Mouse (Mus musculus) lung, embryonic 15.5 days (tissue): ENCODE results near the gene Galnt9. TPM values are rescaled to one million over a fixed set of nuclear protein-coding genes. Genes with fewer than 3 reads are reported as not detected.

Experiments
- ATAC-seq: fragments of 200-750 bp; cut with Nextera tagmentation; 2 replicates; pipeline ENCODE4 v1.8.0; 2017; ENCODE audit warnings: moderate number of reproducible peaks, borderline replicate concordance; ENCODE audit not compliant: low FRiP score, low TSS enrichment; ENCODE audit errors: extremely low read depth
- H3K27ac ChIP-seq: fragments of 300-500 bp; sonication (generic); 2 replicates; pipeline ENCODE4 v1.5.1; 2015; ENCODE audit warnings: moderate library complexity, mild to moderate bottlenecking, inconsistent platforms
- H3K27me3 ChIP-seq: fragments of 300-500 bp; sonication (generic); 2 replicates; pipeline ENCODE4 v1.6.1; 2015; ENCODE audit warnings: inconsistent platforms
- H3K36me3 ChIP-seq: fragments of 300-500 bp; sonication (generic); 2 replicates; pipeline ENCODE4 v1.6.1; 2015; ENCODE audit warnings: inconsistent platforms
- H3K4me1 ChIP-seq: fragments of 300-500 bp; sonication (generic); 2 replicates; pipeline ENCODE4 v1.6.1; 2015; ENCODE audit warnings: inconsistent platforms
- H3K4me2 ChIP-seq: fragments of 300-500 bp; sonication (generic); 2 replicates; pipeline ENCODE4 v1.6.1; 2015; ENCODE audit warnings: inconsistent platforms, mild to moderate bottlenecking, moderate library complexity
- H3K4me3 ChIP-seq: fragments of 300-500 bp; sonication (generic); 2 replicates; pipeline ENCODE4 v1.5.1; 2015; ENCODE audit warnings: mild to moderate bottlenecking, inconsistent platforms
- H3K9ac ChIP-seq: fragments of 300-500 bp; sonication (generic); 2 replicates; pipeline ENCODE4 v1.6.1; 2015; ENCODE audit warnings: inconsistent platforms
- H3K9me3 ChIP-seq: fragments of 300-500 bp; sonication (generic); 2 replicates; pipeline ENCODE4 v1.6.1; 2016; ENCODE audit warnings: inconsistent platforms
- WGBS: fragments of 180-500 bp; shearing (Covaris S2); methylation state at CpG from one replicate; pipeline ENCODE4 v1.1.7; 2015; 5-methylcytosine and 5-hydroxymethylcytosine counted together
- polyA plus RNA-seq: library from polyadenylated mRNA; unstranded; fragments of >200 nt; fragmentation: Nextera tagmentation; extraction: Ambion mirVana; gene quantifications from 2 replicates; pipeline ENCODE4 v1.2.1, GENCODE M21; 2015

Galnt9 gene
- polyA plus RNA-seq, 1 experiment from 2014 or later = 0.25 TPM

GRCm38 (mm10) chr5:110559679-110560078 lies 15.5 kb downstream of the Galnt9 start:
- H3K27ac ChIP-seq = no peak overlapping the region
- H3K9me3 ChIP-seq = no peaks in the 10 kb centered on the region
- no peak for ATAC-seq
- H3K4me3 ChIP-seq = no peak overlapping the region
- WGBS = 80% methylated on average over 8 of the region's 8 CpGs
- no peak overlapping the region for H3K4me2 ChIP-seq
- no peak overlapping the region for H3K9ac ChIP-seq
- H3K4me1 ChIP-seq = no peaks in the 10 kb centered on the region
- no peaks in the 10 kb centered on the region for H3K27me3 ChIP-seq
- H3K36me3 ChIP-seq = no peaks in the 10 kb centered on the region

GRCm38 (mm10) chr5:110562741-110563326 lies 18.7 kb downstream of the Galnt9 start:
- 73% methylated on average over 16 of the region's 16 CpGs for WGBS
- no peak overlapping the region for H3K4me2 ChIP-seq
- no peaks in the 10 kb centered on the region for H3K27me3 ChIP-seq
- no peaks in the 10 kb centered on the region for H3K36me3 ChIP-seq
- no peak overlapping the region for H3K4me3 ChIP-seq
- H3K9ac ChIP-seq = no peak overlapping the region
- no peaks in the 10 kb centered on the region for H3K4me1 ChIP-seq
- H3K27ac ChIP-seq = no peak overlapping the region
- no peak for ATAC-seq
- no peaks in the 10 kb centered on the region for H3K9me3 ChIP-seq

DNA sequence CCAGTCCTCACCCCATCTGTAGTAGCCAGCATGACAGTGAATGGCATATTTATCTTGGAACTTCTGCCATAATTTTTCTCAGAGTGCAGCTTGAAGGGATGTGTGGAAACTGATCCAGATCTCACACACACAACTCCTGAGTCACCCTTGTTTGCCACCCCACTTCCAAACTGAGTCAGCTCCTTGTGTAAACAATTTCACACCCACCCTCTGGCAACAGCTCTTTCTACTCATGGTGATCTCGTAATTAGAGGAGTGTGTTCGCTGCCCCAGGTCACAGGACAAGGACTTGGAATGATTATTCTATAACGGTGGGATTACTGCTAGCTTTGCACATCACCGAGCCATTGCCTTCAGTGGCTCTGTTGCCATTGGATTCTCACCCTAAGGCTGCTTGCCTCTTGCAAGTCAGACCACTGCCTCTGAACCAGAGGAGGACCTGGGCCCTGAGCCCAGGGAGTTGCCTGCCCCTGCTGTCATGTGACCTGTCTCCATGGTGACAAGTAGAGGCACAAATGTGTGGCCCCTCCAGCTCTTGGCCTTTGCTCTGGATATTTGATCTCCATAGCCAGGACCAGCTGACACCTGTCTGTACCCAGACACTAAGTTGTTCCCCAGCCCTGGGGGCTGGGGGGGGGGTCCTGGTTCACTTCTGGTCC lies 21.0 kb downstream of the Galnt9 start:
- Histone ChIP-seq H3K4me1 (no peaks in the 10 kb centered on the region), H3K4me3 (no peak overlapping the region), H3K27ac (no peak overlapping the region), H3K9me3 (no peaks in the 10 kb centered on the region), H3K9ac (no peak overlapping the region), H3K36me3 (no peaks in the 10 kb centered on the region), H3K27me3 (no peaks in the 10 kb centered on the region), H3K4me2 (no peak overlapping the region)
- WGBS = 20% methylated on average over 4 of the region's 4 CpGs
- no peak for ATAC-seq

DNA sequence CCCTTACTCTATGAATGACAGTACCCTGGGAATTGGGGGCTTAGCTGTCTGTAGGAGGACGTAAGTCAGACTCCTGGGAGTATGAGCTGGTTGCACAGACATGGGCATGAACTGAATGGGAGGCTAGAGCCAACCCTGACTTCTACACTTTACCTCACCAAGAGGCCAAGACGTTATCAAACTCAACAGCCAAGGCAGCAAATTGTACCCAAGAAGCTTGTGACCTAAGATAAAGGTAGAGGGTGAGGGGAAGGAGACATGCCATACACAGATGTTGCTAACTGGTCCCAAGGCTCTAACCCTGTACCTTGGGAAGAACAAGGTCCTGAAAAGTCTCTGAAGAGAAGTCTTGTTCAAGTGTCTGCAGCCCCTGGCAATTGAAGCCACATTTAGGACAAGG lies 23.4 kb downstream of the Galnt9 start:
- WGBS = 78% methylated on average over 2 of the region's 2 CpGs
- no peak overlapping the region for H3K4me2 ChIP-seq
- no peak for ATAC-seq
- no peak overlapping the region for H3K27ac ChIP-seq
- H3K4me1 ChIP-seq = no peaks in the 10 kb centered on the region
- no peak overlapping the region for H3K9ac ChIP-seq
- H3K36me3 ChIP-seq = no peaks in the 10 kb centered on the region
- no peaks in the 10 kb centered on the region for H3K9me3 ChIP-seq
- H3K4me3 ChIP-seq = no peak overlapping the region
- no peaks in the 10 kb centered on the region for H3K27me3 ChIP-seq

DNA sequence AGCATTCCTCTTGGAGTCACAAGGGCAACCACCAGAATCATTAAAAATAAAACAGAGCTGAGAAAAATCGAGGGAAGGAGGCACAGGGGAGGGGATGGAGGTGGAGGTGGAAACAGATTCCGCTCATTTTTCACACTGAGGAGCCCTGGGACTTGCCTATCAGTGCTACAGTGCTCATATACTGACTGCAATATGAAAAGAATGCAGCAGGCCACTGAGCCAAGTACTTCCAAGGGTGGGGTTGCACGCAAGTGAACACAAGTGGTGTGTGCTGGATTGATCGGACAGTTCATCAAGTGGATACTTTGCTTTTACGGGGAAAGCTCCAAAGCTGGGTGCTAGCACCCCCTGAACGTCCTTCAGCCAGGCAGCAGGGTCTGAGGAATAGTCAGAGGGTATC lies 30.7 kb downstream of the Galnt9 start:
- Histone ChIP-seq H3K4me2 (no peak overlapping the region), H3K9me3 (no peaks in the 10 kb centered on the region), H3K27me3 (no peaks in the 10 kb centered on the region), H3K27ac (no peak overlapping the region), H3K4me1 (no peaks in the 10 kb centered on the region), H3K4me3 (no peak overlapping the region), H3K9ac (no peak overlapping the region), H3K36me3 (no peaks in the 10 kb centered on the region)
- WGBS = 54% methylated on average over 6 of the region's 6 CpGs
- ATAC-seq = no peak

- no peak overlapping the region for H3K4me2 ChIP-seq
- H3K27me3 ChIP-seq = no peaks in the 10 kb centered on the region
- H3K4me3 ChIP-seq = no peak overlapping the region
- H3K9me3 ChIP-seq = no peaks in the 10 kb centered on the region
- H3K4me1 ChIP-seq = no peaks in the 10 kb centered on the region
- 88% methylated on average over 4 of the region's 4 CpGs for WGBS
- H3K9ac ChIP-seq = no peak overlapping the region
- H3K27ac ChIP-seq = no peak overlapping the region
- H3K36me3 ChIP-seq = no peaks in the 10 kb centered on the region
- no peak for ATAC-seq
Measured at GRCm38 (mm10) chr5:110579296-110579695, 35.1 kb downstream of the Galnt9 start.

DNA sequence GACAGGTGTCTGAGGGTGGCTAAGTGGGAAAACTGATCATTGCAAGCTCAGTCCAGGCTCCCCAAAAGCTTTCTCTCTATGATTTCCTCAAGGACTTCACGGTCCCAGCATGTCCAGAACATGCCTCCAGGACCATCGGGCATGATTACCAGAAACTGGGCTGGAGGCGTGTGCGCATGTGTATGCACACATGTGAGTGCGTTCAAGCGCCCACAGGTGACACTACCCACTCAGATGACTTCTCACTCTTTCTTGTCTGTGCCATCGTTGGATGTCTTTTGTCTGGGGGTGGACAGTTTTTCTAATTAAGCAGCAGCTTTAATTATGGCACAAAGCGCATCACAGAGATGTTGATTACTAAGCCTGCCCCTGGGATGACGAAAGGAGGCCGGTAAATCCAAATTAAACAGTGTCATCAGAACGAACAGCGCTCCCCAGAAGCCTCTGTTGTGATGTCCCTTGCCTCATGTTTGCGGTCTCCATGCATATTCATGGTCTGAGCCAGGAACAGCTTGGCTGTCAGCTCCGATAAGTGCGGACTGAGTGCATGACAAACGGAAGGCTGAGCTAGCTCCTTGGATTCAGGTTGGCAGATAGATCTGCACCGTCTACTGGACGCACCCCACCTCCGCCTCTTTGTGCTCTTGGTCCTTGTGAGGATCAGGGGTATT lies 36.5 kb downstream of the Galnt9 start:
- Histone ChIP-seq H3K4me2 (no peak overlapping the region), H3K27me3 (no peaks in the 10 kb centered on the region), H3K9ac (no peak overlapping the region), H3K36me3 (no peaks in the 10 kb centered on the region), H3K27ac (no peak overlapping the region), H3K9me3 (no peaks in the 10 kb centered on the region), H3K4me3 (no peak overlapping the region), H3K4me1 (no peaks in the 10 kb centered on the region)
- 84% methylated on average over 19 of the region's 19 CpGs for WGBS
- no peak for ATAC-seq

- Histone ChIP-seq H3K4me3 (no peak overlapping the region), H3K9ac (no peak overlapping the region), H3K36me3 (no peaks in the 10 kb centered on the region), H3K4me2 (no peak overlapping the region), H3K9me3 (no peaks in the 10 kb centered on the region), H3K27me3 (no peaks in the 10 kb centered on the region), H3K27ac (no peak overlapping the region), H3K4me1 (no peaks in the 10 kb centered on the region)
- 59% methylated on average over 10 of the region's 10 CpGs for WGBS
- ATAC-seq = no peak
Measured at GRCm38 (mm10) chr5:110582647-110583538, 38.7 kb downstream of the Galnt9 start.

- no peaks in the 10 kb centered on the region for H3K9me3 ChIP-seq
- no peaks in the 10 kb centered on the region for H3K36me3 ChIP-seq
- H3K4me1 ChIP-seq = no peaks in the 10 kb centered on the region
- no peak for ATAC-seq
- no peak overlapping the region for H3K27ac ChIP-seq
- H3K9ac ChIP-seq = no peak overlapping the region
- H3K4me2 ChIP-seq = no peak overlapping the region
- no peak overlapping the region for H3K4me3 ChIP-seq
- no peaks in the 10 kb centered on the region for H3K27me3 ChIP-seq
Measured at GRCm38 (mm10) chr5:110587467-110587866, 43.3 kb downstream of the Galnt9 start.

GRCm38 (mm10) chr5:110589833-110590232 lies 45.7 kb downstream of the Galnt9 start:
- Histone ChIP-seq H3K4me1 (no peaks in the 10 kb centered on the region), H3K27me3 (no peaks in the 10 kb centered on the region), H3K9me3 (no peaks in the 10 kb centered on the region), H3K27ac (no peak overlapping the region), H3K4me3 (no peak overlapping the region), H3K9ac (no peak overlapping the region), H3K36me3 (no peaks in the 10 kb centered on the region), H3K4me2 (no peak overlapping the region)
- no peak for ATAC-seq
- 90% methylated on average over 8 of the region's 8 CpGs for WGBS

GRCm38 (mm10) chr5:110594465-110594864 lies 50.3 kb downstream of the Galnt9 start:
- no peak for ATAC-seq
- Histone ChIP-seq H3K27me3 (no peaks in the 10 kb centered on the region), H3K4me1 (no peaks in the 10 kb centered on the region), H3K36me3 (no peaks in the 10 kb centered on the region), H3K9me3 (no peaks in the 10 kb centered on the region), H3K4me2 (no peak overlapping the region), H3K4me3 (no peak overlapping the region), H3K27ac (no peak overlapping the region), H3K9ac (no peak overlapping the region)
- 67% methylated on average over 8 of the region's 8 CpGs for WGBS

DNA sequence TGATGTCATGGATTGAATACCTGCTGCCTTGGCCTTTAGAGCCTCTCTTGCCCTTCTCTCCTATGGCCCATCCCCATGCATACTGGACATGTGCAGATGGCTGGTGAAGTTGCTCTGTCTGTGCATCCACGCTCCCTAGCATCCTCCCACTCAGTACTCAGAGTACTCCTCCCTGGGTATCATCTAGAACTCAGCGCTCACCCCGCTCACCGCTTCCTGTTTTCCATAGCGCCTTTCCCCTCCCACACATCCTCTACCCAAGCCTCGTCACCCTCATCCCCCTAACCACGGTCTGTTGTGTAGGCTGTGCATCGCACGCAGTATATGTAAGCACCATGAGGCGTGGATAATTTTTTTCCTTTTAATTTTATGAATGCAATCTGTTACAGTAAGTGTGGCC lies 51.2 kb downstream of the Galnt9 start:
- WGBS = 86% methylated on average over 10 of the region's 10 CpGs
- no peak overlapping the region for H3K4me3 ChIP-seq
- no peaks in the 10 kb centered on the region for H3K36me3 ChIP-seq
- H3K9ac ChIP-seq = no peak overlapping the region
- H3K27me3 ChIP-seq = no peaks in the 10 kb centered on the region
- ATAC-seq = no peak
- no peaks in the 10 kb centered on the region for H3K9me3 ChIP-seq
- H3K27ac ChIP-seq = no peak overlapping the region
- no peaks in the 10 kb centered on the region for H3K4me1 ChIP-seq
- no peak overlapping the region for H3K4me2 ChIP-seq
